Mouse (Mus musculus): ENCODE measurements around the gene Plekha6.

Gene Plekha6

DNA sequence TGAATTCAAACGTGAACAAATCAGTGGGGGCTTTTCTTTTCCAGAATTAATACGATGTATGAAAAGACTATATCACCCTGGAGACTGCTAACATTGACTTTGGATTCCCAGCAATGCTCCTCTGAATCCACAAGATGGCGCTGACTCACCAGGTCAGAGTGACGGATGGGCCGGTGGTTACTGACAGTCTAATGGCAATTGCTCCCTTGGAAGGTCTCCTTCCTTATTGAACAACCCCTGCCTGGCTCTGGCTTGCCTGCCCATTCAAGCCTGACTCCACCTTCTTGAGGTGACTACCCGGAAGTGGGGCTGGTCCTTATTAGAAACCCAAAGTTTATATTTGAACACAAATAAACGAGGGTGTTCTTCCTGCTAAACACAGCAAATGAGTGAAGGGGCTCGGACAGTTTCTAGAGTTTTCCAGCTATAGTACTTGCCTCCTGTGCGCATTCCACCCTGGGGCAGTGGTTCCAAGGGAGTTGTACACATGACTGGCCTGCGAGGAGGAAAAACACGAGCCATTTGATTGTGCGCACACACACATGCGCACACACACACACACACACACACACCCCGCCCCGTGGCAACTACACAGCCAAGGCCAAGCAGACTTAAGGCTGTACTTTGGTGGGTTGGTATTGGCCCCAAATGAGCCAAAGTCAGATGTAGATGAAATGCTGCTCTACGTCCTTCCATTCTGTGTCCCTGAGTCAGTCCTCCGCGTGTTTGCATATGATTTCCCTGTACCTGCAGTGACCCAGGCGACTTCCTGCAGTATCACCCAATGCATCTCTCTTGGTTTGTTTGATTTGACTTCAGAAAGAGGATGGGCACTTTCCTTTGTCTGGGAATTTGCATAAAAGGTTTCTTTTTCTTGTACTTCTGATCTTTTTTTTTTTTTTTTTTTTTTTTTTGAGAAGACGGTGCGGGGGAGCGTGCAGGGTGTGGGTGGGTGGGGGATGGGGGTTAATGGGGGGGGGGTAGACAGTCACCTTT, 17.7 kb upstream of the Plekha6 start:
- DNase-seq: peak; percentile 73

DNA sequence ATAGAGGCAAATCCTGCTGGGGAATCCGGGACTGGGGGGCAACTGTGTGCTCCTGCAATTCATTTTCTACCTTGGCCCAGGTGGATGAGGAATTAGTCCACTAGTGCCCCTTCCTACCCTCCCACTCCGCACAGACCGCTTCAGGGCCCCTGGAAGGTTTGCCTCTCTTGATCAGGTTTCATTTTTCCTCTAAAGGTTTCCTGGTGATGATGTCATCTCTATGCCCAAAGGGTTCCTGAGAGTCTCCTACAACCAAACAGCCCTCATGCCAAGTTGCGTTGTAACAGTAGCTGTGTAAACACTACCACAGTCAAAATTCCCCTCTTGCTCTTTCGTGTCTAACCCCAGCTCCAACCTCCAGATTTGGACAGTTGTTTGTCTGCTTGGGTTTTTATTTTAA, 16.7 kb upstream of the Plekha6 start:
- DNase-seq: no peak

- no peak for DNase-seq
Observed at GRCm38 (mm10) chr1:133148122-133148521, 15.9 kb upstream of the Plekha6 start.

DNA sequence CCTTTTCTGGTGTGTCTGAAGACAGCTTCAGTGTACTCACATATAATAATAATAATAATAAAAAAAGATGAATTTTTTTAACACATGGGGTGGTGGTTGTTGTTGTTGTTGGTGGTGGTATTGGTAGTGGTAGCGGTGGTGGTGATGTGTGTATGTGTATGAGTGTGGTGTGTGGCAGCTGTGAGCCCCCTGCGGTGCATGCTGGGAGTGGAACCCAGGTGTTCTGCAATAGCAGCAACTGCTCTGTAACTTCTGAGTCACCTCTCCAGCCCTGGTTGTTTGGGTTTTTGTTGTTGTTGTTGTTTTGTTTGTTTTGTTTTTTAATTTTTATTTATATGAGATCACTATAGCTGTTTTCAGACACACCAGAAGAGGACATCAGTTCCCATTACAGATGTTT, 13.5 kb upstream of the Plekha6 start:
- DNase-seq: no peak

- DNase-seq: no peak
Observed at GRCm38 (mm10) chr1:133152213-133152612, 11.8 kb upstream of the Plekha6 start.

- no peak for DNase-seq
Observed at GRCm38 (mm10) chr1:133155270-133155669, 8.7 kb upstream of the Plekha6 start.

GRCm38 (mm10) chr1:133159128-133159564, 4.9 kb upstream of the Plekha6 start:
- peak; percentile 67 for DNase-seq

- peak; percentile 40 for DNase-seq
Observed at GRCm38 (mm10) chr1:133161559-133161958, 2.5 kb upstream of the Plekha6 start.

- peak; percentile 51 for DNase-seq
Observed at GRCm38 (mm10) chr1:133162046-133162445, 2.0 kb upstream of the Plekha6 start.

- no peak for DNase-seq
Observed at GRCm38 (mm10) chr1:133162981-133163380, 1.0 kb upstream of the Plekha6 start.

- peak; percentile 61 for DNase-seq
Observed at GRCm38 (mm10) chr1:133164591-133165011, 591 bp downstream of the Plekha6 start.

DNA sequence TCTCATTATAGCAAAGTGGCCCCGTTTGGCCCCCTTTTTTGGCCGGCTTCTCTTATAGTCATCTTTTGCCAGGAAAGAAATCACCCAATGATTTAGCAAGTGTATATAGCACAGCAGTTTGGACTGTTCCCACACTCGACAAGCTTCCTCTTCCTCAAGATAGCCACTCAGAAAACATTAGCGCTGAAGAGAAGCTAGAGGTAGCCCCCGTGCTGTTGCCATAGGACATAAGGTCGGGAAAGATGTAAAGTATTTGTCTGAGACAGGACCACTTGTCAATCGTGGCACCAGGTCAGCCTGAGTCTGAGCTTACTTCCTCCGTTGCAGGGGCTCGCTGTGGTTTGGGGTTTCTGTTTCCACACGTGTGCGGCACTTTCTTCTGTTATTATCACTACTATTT, 1.1 kb downstream of the Plekha6 start:
- no peak for DNase-seq

DNA sequence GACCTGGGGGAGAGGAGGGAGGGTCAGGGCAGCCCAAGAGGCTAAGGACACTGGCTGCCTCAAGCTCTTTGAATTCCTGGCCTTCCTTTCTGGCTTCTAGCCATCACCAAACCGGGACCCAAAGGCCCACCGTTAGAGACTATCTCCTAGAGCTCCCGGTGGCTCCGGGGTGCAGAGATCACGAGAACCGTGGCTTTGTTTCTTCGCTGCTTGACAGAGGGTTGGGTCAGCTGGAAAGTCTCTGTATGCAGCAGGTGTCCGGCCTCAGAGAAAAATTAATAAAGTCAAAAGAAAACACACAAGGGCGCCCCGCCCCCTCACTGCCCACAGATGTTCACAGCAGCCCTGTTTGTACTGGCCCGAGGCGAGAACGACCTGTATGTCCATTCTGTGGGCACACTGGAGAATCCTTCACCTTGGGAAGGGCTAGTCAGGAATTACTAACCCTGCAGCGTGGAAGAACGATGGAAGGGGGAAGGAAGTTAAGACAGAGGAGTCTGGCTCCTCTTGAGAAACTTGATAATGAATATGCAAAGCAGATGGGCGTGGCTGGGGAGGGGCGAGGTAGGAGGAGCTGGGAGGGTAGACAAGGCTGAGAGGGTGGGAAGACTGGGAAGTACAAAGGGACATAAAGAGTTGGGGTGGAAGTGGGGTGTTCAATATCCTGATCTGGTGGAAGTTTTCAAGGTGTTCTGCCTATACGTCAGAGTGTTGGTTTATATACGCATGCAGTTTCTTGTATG, 4.5 kb downstream of the Plekha6 start:
- no peak for DNase-seq

DNA sequence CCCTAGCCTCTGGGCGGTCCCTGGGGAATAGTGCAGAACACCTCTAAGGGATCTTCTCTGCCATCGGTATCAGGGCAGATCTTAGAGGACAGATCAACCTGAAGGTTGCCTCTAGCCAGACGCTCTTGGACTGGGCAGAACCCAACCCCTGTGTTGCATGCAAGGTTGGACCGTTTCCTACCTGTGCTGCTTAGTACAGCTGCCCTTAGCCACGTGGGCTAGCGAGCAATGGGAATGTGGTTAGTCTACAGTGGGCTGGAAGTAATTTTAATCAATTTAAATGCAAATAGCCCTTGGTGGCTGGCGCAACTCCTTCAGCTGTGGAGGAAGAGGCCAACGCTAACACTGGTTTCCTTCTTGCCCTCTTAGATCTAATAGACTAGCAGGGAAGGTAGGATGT, 6.2 kb downstream of the Plekha6 start:
- DNase-seq: peak; percentile 38

GRCm38 (mm10) chr1:133171357-133171756, 7.3 kb downstream of the Plekha6 start:
- DNase-seq: no peak

- DNase-seq: no peak
Observed at GRCm38 (mm10) chr1:133175150-133175549, 11.1 kb downstream of the Plekha6 start.

- peak; percentile 71 for DNase-seq
Observed at GRCm38 (mm10) chr1:133177480-133178172, 13.6 kb downstream of the Plekha6 start.

DNA sequence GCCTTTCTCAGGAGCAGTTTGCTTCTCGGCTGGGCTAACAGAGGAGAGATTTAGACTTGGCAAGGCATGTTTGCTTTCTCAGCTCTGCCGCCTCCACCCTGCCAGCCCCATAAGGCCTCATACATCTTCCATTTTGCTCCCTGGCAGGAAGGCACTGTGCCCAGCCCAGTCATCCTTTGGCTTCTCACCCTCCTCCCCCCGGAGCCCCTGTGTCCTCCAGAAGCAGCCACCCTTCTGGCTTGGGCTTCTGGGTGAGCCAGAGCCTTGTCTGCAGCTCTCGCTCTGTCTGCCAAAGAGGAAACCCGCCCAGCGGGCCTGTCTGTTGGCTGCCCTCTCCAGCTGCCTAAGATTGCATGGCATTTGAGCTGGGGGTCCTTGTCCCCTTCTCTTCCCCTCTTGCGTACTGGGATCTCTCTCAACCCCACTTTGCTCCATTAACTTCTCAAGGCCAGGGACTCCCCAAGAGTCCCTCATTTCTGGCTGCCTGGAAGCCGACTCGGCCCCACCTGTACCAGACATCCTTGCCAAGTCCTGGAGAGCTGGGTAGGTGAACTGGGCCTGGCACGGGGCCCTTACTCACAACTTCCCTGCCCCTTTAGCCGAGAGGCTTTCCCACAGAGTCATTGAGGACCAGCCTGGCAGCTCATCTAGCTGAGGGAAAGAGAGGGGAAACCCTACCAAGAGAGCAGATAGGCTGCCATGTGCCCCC, 14.9 kb downstream of the Plekha6 start:
- DNase-seq: no peak

DNA sequence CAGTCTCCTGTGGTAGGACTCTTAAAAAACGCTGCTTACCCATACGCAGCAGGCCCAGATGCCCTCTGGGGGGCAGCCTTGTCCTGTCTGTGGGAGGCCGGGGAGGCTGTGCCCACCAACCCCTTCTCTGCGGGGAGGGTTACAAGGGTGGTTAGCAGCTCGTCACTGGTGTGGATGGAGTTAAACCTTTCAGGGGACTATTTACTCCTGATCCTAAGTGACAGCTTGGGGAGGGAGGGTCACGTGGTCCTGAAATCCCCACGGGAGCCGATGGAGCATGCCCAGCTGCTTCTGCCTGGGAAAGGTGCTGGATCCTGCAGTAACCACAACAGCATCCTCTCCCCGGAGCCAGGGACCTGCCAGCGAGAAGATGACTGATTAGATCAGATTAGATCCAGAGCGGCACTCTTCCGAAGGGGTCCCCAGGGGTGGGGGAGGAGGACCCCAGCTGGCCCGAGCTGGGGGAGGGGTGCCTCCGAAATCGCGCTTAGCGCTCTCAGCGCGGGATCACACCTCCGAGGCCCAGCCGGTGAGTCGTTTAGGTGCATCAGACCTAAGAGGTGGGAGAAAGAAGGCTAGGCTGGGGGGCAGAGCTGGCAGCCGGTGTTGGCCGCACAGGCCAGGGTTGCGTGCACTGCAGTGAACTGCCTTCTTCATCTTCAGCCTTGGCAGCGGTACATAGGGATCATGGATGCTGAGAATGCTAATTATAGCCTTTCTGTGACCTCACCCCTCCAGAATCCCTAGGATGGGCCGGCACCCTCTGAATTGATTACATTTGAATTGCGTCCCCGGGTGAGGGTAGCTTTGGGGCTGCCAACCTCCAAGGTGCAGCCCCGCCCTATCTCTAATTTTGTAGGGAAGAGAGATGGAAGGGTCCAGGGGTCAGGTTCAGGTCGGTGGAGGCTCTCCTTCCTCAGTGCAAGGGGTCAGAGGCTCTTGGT, 17.3 kb downstream of the Plekha6 start:
- peak; percentile 80 for DNase-seq

DNA sequence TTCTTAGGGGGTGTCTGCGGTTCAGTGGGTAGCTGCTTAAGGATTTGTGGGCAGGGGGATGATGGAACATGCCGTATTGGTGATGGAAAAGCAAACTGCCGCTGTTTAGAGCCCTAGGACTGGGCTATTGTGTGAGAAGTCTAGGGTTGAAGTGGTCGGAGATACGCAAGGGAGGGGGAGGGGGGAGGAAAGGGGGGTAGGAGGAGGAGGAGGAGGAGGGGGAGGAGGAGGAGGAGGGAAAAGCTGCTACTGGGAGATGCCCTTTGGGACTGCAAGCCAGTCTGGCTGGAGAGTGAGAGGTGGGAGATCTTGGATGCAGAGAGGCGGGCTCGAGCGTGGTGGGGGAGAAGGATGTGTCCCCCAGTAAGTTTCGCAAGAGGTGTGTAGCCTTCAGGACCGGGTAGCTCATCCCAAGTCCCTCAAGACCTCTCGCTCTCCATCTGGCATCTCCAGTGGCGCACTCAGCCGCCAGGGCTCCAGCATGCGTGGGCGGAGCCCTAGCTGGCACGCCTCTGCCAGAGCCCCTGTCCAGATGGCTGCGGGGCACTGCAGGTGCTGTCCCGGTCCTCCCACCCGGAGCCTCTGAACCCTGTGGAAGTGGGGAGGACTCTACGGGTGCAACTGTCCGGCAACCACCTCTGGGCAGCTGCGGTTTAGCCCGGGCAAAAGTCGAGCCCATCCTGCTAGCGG, 18.2 kb downstream of the Plekha6 start:
- peak; percentile 53 for DNase-seq

- DNase-seq: no peak
Observed at GRCm38 (mm10) chr1:133182706-133183095, 18.7 kb downstream of the Plekha6 start.

Measured in kidney, postnatal 14 days (tissue).